In the genomic region with DNA sequence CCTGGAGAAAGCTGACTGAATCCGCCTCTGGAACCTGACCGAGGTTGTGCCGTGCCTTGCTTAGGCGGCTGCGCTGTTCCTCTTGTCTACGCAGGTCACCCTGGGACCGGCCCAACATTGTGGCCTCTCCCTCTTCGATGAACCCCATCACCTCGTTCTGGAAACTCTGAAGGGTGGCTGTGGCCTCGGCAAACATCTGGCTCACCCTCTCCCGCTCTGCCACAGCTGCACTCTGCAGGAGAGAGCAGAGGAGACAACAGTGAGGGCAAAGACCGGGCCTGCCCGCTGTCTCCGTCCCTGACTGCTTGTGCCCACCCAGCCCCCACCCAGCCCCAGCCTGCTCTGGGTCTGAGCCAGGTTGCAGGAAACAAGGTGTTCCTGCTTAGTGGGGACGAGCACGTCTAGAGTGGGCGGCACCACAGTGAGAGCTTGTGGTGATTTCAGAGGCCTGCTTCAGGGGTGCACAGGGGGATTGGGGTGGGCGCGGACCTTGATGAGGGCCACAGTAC, we compare ENCODE assay signal across 8 mouse cellular contexts. TPM values are rescaled to one million over a fixed set of nuclear protein-coding genes. Genes with fewer than 3 reads are reported as not detected.
A peak's percentile ranks its signal among the peaks of the same experiment; 100 is the strongest.
DNase-seq lines count a peak whose midpoint lies in the region; ATAC-seq and TF ChIP-seq lines count a peak whose summit lies in the region.

No protein-coding gene starts in this region.

- intact Hi-C loops in heart, adult 2 months (cut with DNase I) = loop anchor here (1.0 kb wide), 1 partner anchor 22 kb away; no protein-coding TSS in a partner anchor
- intact Hi-C loops in heart, postnatal 25 days (cut with DNase I) = no loop called here

- peak overlapping the region; percentile 98 for H3K27ac ChIP-seq in heart, adult 2 months
- H3K27ac ChIP-seq in embryonic facial prominence, embryonic 13.5 days = no peak overlapping the region
- peak overlapping the region; percentile 91 for H3K27ac ChIP-seq in kidney, adult 2 months (ENCODE audit: insufficient read depth, low read depth, low read length)
- no peak overlapping the region for H3K27ac ChIP-seq in midbrain, postnatal 0 days (ENCODE audit: low read depth, low read length)

- no peaks in the 10 kb centered on the region for H3K9me3 ChIP-seq in embryonic facial prominence, embryonic 13.5 days
- no peaks in the 10 kb centered on the region for H3K9me3 ChIP-seq in midbrain, postnatal 0 days (ENCODE audit: low read length)

- H3K27me3 ChIP-seq in heart, adult 2 months (ENCODE audit: control insufficient read depth, insufficient read depth, low read length) = no peaks in the 10 kb centered on the region
- peaks cover 69% of the 10 kb centered on the region for H3K27me3 ChIP-seq in embryonic facial prominence, embryonic 13.5 days
- no peaks in the 10 kb centered on the region for H3K27me3 ChIP-seq in kidney, adult 2 months (replicated peaks; ENCODE audit: control insufficient read depth, insufficient read depth, low read length)
- H3K27me3 ChIP-seq in midbrain, postnatal 0 days (ENCODE audit: insufficient read depth, low read length) = peaks cover 50% of the 10 kb centered on the region

- peak overlapping the region; percentile 65 for H3K4me3 ChIP-seq in heart, adult 2 months
- peak overlapping the region; percentile 50 for H3K4me3 ChIP-seq in embryonic facial prominence, embryonic 13.5 days
- peak overlapping the region; percentile 90 for H3K4me3 ChIP-seq in kidney, adult 2 months (ENCODE audit: insufficient read depth, low read depth, low read length)
- H3K4me3 ChIP-seq in midbrain, postnatal 0 days (ENCODE audit: low read depth, low read length) = peak overlapping the region; percentile 14; the same call in 1 of the 2 replicates

- no peak for ATAC-seq in embryonic facial prominence, embryonic 13.5 days (ENCODE audit: insufficient number of reproducible peaks, insufficient read depth, low FRiP score, low TSS enrichment, low read depth)
- ATAC-seq in midbrain, postnatal 0 days (ENCODE audit: low FRiP score) = no peak

- TF ChIP-seq EP300 in heart, adult 2 months (IDR thresholded peaks at IDR 0.05; ENCODE audit: insufficient read depth, low read depth, low read length) = no peak

- no peak for TF ChIP-seq CTCF in heart, adult 2 months (IDR thresholded peaks at IDR 0.05)
- TF ChIP-seq CTCF in kidney, adult 2 months (conservative IDR thresholded peaks at IDR 0.05; ENCODE audit: insufficient read depth, insufficient read length, low read depth, low read length) = no peak
- no peak for TF ChIP-seq CTCF in midbrain, postnatal 0 days (IDR thresholded peaks at IDR 0.05)

- peak in 1 of 2 experiments; percentile 62 for DNase-seq in heart, adult 2 months
- DNase-seq in heart, postnatal 25 days (ENCODE audit: low spot score) = no peak
- DNase-seq in kidney, adult 2 months = peak; percentile 75
- DNase-seq in midbrain, postnatal 0 days (ENCODE audit: low spot score) = no peak
- DNase-seq in right cerebral cortex, postnatal 10 days (ENCODE audit: low spot score in 2 of 2) = no peak
- DNase-seq in gastrocnemius, postnatal 4 days (ENCODE audit: low spot score in 2 of 2) = no peak
- no peak for DNase-seq in retina, postnatal 1 day

- H3K79me2 ChIP-seq in heart, adult 2 months (replicated peaks; ENCODE audit: control insufficient read depth, insufficient read depth, low read length) = no peaks in the 10 kb centered on the region; the same call in 1 of the 2 replicates

- WGBS in heart, adult 2 months = 43% methylated on average over 19 of the region's 19 CpGs
- 8% methylated on average over 19 of the region's 19 CpGs for WGBS in embryonic facial prominence, embryonic 13.5 days
- WGBS in kidney, adult 2 months = 29% methylated on average over 19 of the region's 19 CpGs
- WGBS in midbrain, postnatal 0 days = 17% methylated on average over 19 of the region's 19 CpGs

- peaks cover 25% of the 10 kb centered on the region for H3K4me1 ChIP-seq in heart, adult 2 months (ENCODE audit: control insufficient read depth, insufficient read depth, low read length)
- peaks cover 67% of the 10 kb centered on the region for H3K4me1 ChIP-seq in embryonic facial prominence, embryonic 13.5 days
- peaks cover 39% of the 10 kb centered on the region for H3K4me1 ChIP-seq in kidney, adult 2 months (ENCODE audit: control insufficient read depth, insufficient read depth, low read length)
- H3K4me1 ChIP-seq in midbrain, postnatal 0 days (ENCODE audit: insufficient read depth, low read length) = no peaks in the 10 kb centered on the region

- peaks cover 10% of the 10 kb centered on the region for H3K36me3 ChIP-seq in heart, adult 2 months (ENCODE audit: control insufficient read depth, insufficient read depth, low read length)
- no peaks in the 10 kb centered on the region for H3K36me3 ChIP-seq in embryonic facial prominence, embryonic 13.5 days
- H3K36me3 ChIP-seq in kidney, adult 2 months (ENCODE audit: control insufficient read depth, insufficient read depth, low read length) = peaks cover 2% of the 10 kb centered on the region; the same call in 1 of the 2 replicates
- no peaks in the 10 kb centered on the region for H3K36me3 ChIP-seq in midbrain, postnatal 0 days (ENCODE audit: insufficient read depth, low read length)

- no peak for TF ChIP-seq POLR2A in heart, adult 2 months (IDR thresholded peaks at IDR 0.05; ENCODE audit: insufficient read depth, low read depth, low read length)
- TF ChIP-seq POLR2A in kidney, adult 2 months (IDR thresholded peaks at IDR 0.05; ENCODE audit: low read depth, low read length) = no peak

- peak overlapping the region; percentile 96 for H3K9ac ChIP-seq in heart, adult 2 months (ENCODE audit: low read depth, low read length)
- peak overlapping the region; percentile 44; the same call in 1 of the 2 replicates for H3K9ac ChIP-seq in embryonic facial prominence, embryonic 13.5 days
- no peak overlapping the region for H3K9ac ChIP-seq in midbrain, postnatal 0 days (replicated peaks; ENCODE audit: low read length, poor library complexity, severe bottlenecking)

- H3K4me2 ChIP-seq in embryonic facial prominence, embryonic 13.5 days = peak overlapping the region; percentile 82
- peak overlapping the region; percentile 66 for H3K4me2 ChIP-seq in midbrain, postnatal 0 days (ENCODE audit: low read depth, low read length, poor library complexity, severe bottlenecking)

RNA-seq across cellular contexts. Expression of gene Trim47, which starts 19.2 kb away (rescaled TPM):
- 10 to 100 TPM; 23.1 to 28.2 TPM for total RNA-seq in heart, adult 2 months (2021)
- 23.7 and 29.5 TPM in 2 replicates for polyA plus RNA-seq in heart, adult 2 months (2012; rRNA removed)
- total RNA-seq in heart, postnatal 25 days (2021) = 10 to 100 TPM; 27.0 to 37.6 TPM
- 8.6 and 9.4 TPM in 2 replicates for polyA plus RNA-seq in embryonic facial prominence, embryonic 13.5 days (2015; fragmentation: Nextera tagmentation; extraction: Ambion mirVana)
- 34.9 and 39.6 TPM in 2 replicates for polyA plus RNA-seq in kidney, adult 2 months (2012; rRNA removed)
- 12.6 and 16.8 TPM in 2 replicates for total RNA-seq in midbrain, postnatal 0 days (2014; rRNA removed)
- 9.0 and 11.7 TPM in 2 replicates for polyA plus RNA-seq in midbrain, postnatal 0 days (2015; fragmentation: Nextera tagmentation; extraction: Ambion mirVana)
- 10 to 100 TPM; 48.1 to 48.8 TPM for total RNA-seq in gastrocnemius, postnatal 4 days (2021)

RNA-seq across cellular contexts. Expression of gene Wbp2, which starts 21.0 kb away (rescaled TPM):
- total RNA-seq in heart, adult 2 months (2021) = 100 to 1,000 TPM in 1 of 2 experiments, 10 to 100 TPM in 1; 91.0 to 108 TPM
- polyA plus RNA-seq in heart, adult 2 months (2012; rRNA removed) = 151 and 176 TPM in 2 replicates
- total RNA-seq in heart, postnatal 25 days (2021) = 10 to 100 TPM; 80.1 to 92.2 TPM
- polyA plus RNA-seq in embryonic facial prominence, embryonic 13.5 days (2015; fragmentation: Nextera tagmentation; extraction: Ambion mirVana) = 48.8 and 52.0 TPM in 2 replicates
- polyA plus RNA-seq in kidney, adult 2 months (2012; rRNA removed) = 391 and 392 TPM in 2 replicates
- 119 and 150 TPM in 2 replicates for total RNA-seq in midbrain, postnatal 0 days (2014; rRNA removed)
- polyA plus RNA-seq in midbrain, postnatal 0 days (2015; fragmentation: Nextera tagmentation; extraction: Ambion mirVana) = 254 and 267 TPM in 2 replicates
- total RNA-seq in gastrocnemius, postnatal 4 days (2021) = 10 to 100 TPM; 63.0 to 63.4 TPM

RNA-seq across cellular contexts. Expression of gene Trim65, which starts 23.1 kb away (rescaled TPM):
- 1 to 10 TPM; 6.1 to 8.6 TPM for total RNA-seq in heart, adult 2 months (2021)
- 8.8 and 10.8 TPM in 2 replicates for polyA plus RNA-seq in heart, adult 2 months (2012; rRNA removed)
- 1 to 10 TPM; 6.1 to 8.4 TPM for total RNA-seq in heart, postnatal 25 days (2021)
- polyA plus RNA-seq in embryonic facial prominence, embryonic 13.5 days (2015; fragmentation: Nextera tagmentation; extraction: Ambion mirVana) = 2.8 and 3.2 TPM in 2 replicates
- polyA plus RNA-seq in kidney, adult 2 months (2012; rRNA removed) = 9.5 and 9.6 TPM in 2 replicates
- 5.7 and 7.6 TPM in 2 replicates for total RNA-seq in midbrain, postnatal 0 days (2014; rRNA removed)
- 2.3 TPM in 2 replicates for polyA plus RNA-seq in midbrain, postnatal 0 days (2015; fragmentation: Nextera tagmentation; extraction: Ambion mirVana)
- 1 to 10 TPM; 4.2 to 4.6 TPM for total RNA-seq in gastrocnemius, postnatal 4 days (2021)

RNA-seq across cellular contexts. Expression of gene Unc13d, which starts 30.1 kb away (rescaled TPM):
- 1 to 10 TPM in 1 of 2 experiments, under 1 TPM in 1; 0.55 to 1.5 TPM for total RNA-seq in heart, adult 2 months (2021)
- 1.1 and 1.7 TPM in 2 replicates for polyA plus RNA-seq in heart, adult 2 months (2012; rRNA removed)
- 1 to 10 TPM in 1 of 2 experiments, under 1 TPM in 1; 0.75 to 1.0 TPM for total RNA-seq in heart, postnatal 25 days (2021)
- polyA plus RNA-seq in embryonic facial prominence, embryonic 13.5 days (2015; fragmentation: Nextera tagmentation; extraction: Ambion mirVana) = 2.7 and 2.9 TPM in 2 replicates
- 1.1 and 2.4 TPM in 2 replicates for polyA plus RNA-seq in kidney, adult 2 months (2012; rRNA removed)
- total RNA-seq in midbrain, postnatal 0 days (2014; rRNA removed) = 0.22 and 0.71 TPM in 2 replicates
- polyA plus RNA-seq in midbrain, postnatal 0 days (2015; fragmentation: Nextera tagmentation; extraction: Ambion mirVana) = 0.67 and 0.77 TPM in 2 replicates
- total RNA-seq in gastrocnemius, postnatal 4 days (2021) = 1 to 10 TPM; 1.1 to 2.0 TPM

RNA-seq across cellular contexts. Expression of gene Mrpl38, which starts 30.8 kb away (rescaled TPM):
- total RNA-seq in heart, adult 2 months (2021) = 10 to 100 TPM; 56.8 to 59.7 TPM
- 42.1 and 55.5 TPM in 2 replicates for polyA plus RNA-seq in heart, adult 2 months (2012; rRNA removed)
- total RNA-seq in heart, postnatal 25 days (2021) = 10 to 100 TPM; 62.5 to 66.0 TPM
- 75.2 and 80.0 TPM in 2 replicates for polyA plus RNA-seq in embryonic facial prominence, embryonic 13.5 days (2015; fragmentation: Nextera tagmentation; extraction: Ambion mirVana)
- 69.9 and 70.7 TPM in 2 replicates for polyA plus RNA-seq in kidney, adult 2 months (2012; rRNA removed)
- 74.3 and 100 TPM in 2 replicates for total RNA-seq in midbrain, postnatal 0 days (2014; rRNA removed)
- polyA plus RNA-seq in midbrain, postnatal 0 days (2015; fragmentation: Nextera tagmentation; extraction: Ambion mirVana) = 77.0 and 78.7 TPM in 2 replicates
- total RNA-seq in gastrocnemius, postnatal 4 days (2021) = 10 to 100 TPM; 47.0 to 50.6 TPM

Comparison
In these comparisons a context has a peak if more than half of its experiments do, and no peak if none do; other contexts are left out.
1. H3K27ac ChIP-seq: peak in heart, adult 2 months (single experiment) and kidney, adult 2 months (single experiment); none in embryonic facial prominence, embryonic 13.5 days (single experiment) and midbrain, postnatal 0 days (single experiment).
2. H3K4me3 ChIP-seq: peak in every context shown above with its lines; median percentile 90 in kidney, adult 2 months; 65 in heart, adult 2 months; 50 in embryonic facial prominence, embryonic 13.5 days; 14 in midbrain, postnatal 0 days.